Mouse (Mus musculus) left cerebral cortex, postnatal 25 days (tissue): ENCODE data around the gene Pkp3. TPM values are rescaled to one million over a fixed set of nuclear protein-coding genes. Genes with fewer than 3 reads are reported as not detected.

Experiments used
- DNase-seq, 2 experiments: peaks; one replicate each; pipeline ENCODE4 v3.0.0; 2022; ENCODE audit warnings: low spot score in 2 of 2, mixed read lengths in 1 of 2
- intact Hi-C: fragments of 180-260 bp; cut with DNase I; formaldehyde crosslinking; loops from one replicate; pipeline ENCODE4 v1.15.1; 2025
- total RNA-seq, 2 experiments: library from RNA; stranded (reverse); gene quantifications; 2 replicates each; pipeline ENCODE4 v1.2.3; 2021

The Pkp3 gene
- total RNA-seq, 2 experiments from 2014 or later: 0.21 TPM; not detected in 1

DNA sequence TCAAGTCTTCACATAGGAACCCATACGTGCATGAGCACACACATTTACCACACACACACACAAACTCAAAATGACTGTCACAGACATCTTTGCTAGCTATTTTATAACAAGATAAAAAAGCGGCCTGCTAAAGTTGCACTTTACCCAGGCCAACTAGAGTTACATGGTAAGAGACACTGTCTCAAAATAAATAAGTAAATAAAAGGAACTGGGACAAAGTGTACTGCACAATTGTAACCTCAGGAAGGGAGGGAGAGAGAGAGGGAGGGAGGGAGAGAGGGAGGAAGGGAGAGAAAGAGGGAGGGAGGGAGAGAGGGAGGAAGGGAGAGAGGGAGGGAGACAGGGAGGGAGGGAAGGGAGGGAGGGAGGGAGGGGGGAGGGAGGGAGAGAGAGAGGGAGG lies 25.6 kb upstream of the Pkp3 start:
- intact Hi-C loops: no loop called here
- DNase-seq: no peak

DNA sequence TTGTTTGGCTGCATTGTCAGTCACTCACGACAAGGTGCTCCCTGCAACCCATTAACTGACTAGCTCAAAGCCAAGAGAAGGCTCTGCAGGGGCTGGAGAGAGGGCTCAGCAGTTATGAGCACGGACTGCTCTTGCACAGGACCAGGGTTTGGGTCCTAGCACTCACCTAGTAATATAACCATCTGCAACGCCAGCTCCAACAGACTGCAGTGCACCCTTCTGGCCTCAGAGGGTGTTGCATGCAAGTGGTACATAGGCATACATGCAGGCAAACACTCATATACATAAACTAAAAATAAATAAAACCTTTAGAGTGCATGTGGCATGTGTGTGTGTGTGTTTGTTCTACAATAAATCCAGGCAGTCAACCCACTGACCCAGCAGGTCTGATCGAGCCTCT lies 22.2 kb upstream of the Pkp3 start:
- intact Hi-C loops: no loop called here

GRCm38 (mm10) chr7:141056976-141057375 lies 21.0 kb upstream of the Pkp3 start:
- intact Hi-C loops: no loop called here

More for the DNA sequence above, 22.2 kb upstream of the Pkp3 start:
- no peak for DNase-seq

GRCm38 (mm10) chr7:141057541-141057940 lies 20.5 kb upstream of the Pkp3 start:
- DNase-seq: no peak

More at GRCm38 (mm10) chr7:141056976-141057375, 21.0 kb upstream of the Pkp3 start:
- DNase-seq: no peak

GRCm38 (mm10) chr7:141058601-141059341 lies 19.2 kb upstream of the Pkp3 start:
- intact Hi-C loops: no loop called here
- no peak for DNase-seq

More at GRCm38 (mm10) chr7:141057541-141057940, 20.5 kb upstream of the Pkp3 start:
- intact Hi-C loops: no loop called here

DNA sequence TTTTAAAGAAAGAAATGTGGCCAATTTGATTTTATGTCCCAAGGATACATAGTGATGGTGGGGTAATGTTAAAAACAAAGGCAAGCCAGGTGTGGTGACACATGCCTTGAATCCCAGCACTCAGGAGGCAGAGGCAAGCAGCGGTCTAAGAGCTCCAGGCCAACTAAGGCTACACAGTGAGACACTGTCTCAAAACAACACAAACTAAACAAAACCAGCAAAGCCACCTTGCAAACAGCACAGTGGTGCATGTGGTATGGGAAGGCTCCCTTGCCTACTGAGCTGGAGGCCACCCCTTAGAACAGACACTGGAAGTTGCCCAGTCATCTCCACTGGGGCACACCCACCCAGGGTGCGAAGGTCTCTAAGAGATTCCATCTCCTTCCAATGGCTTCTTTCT lies 18.1 kb upstream of the Pkp3 start:
- intact Hi-C loops: loop anchor here (2.0 kb wide), 1 partner anchor 203 kb away; the partner anchor contains the start of genes Bet1l, Gm45785 and Ric8a

DNA sequence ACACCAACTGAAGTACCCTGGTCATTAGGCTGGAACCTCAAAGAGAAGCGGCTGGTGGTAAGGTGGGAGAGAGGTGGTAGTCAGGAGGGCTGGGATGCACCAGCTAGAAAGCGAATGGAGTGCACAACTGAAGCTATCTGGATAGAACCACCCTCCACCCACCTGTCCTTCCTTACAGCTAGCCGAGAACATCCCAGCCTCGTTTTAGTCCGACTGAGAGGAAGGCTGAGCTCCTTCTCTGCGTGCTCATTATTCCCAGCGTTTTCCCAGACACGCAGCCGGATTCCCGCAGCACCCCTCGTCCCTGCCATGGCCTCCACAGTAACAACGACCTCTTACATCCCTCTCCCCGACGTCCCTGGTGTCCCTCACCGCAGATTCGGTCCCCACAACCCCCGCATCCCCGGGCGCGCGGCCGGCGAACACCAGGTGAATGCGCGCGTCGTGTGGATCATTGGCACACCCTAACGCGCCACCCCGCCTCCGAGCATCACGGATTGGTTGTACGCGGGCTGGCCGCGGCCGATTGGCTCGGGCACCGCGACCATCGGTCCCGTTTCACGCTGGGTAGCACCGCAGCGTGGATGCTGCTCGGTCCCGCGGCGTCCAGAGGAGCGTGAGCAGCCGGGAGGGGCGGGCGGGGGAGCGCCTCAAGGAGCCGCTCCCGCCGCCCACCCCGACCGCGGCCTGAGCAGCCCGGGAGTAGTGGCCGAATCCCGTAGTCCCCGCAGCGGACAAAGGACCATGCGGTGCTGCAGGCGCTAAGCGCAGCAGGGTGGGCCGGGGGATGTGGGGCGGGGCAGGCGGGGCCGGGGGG lies 17.4 kb upstream of the Pkp3 start, which contains the start of gene B4galnt4:
Gene B4galnt4 (plus strand): TSS at position 679 of the 817 bp plus-strand sequence.
- DNase-seq: peak; percentile 94 to 97
- intact Hi-C loops: loop anchor here (2.0 kb wide), 1 partner anchor 204 kb away; the partner anchor contains the start of genes Bet1l, Gm45785 and Ric8a

More for the DNA sequence above, 18.1 kb upstream of the Pkp3 start:
- no peak for DNase-seq

- intact Hi-C loops: loop anchor here (2.0 kb wide), 1 partner anchor 204 kb away; the partner anchor contains the start of genes Bet1l, Gm45785 and Ric8a
- DNase-seq: no peak
Measured at GRCm38 (mm10) chr7:141061269-141061692, 16.7 kb upstream of the Pkp3 start.

GRCm38 (mm10) chr7:141062525-141062924 lies 15.5 kb upstream of the Pkp3 start:
- intact Hi-C loops: no loop called here
- DNase-seq: peak in 1 of 2 experiments; percentile 60

- peak in 1 of 2 experiments; percentile 65 for DNase-seq
- intact Hi-C loops: no loop called here
Measured at GRCm38 (mm10) chr7:141063353-141063752, 14.7 kb upstream of the Pkp3 start.

DNA sequence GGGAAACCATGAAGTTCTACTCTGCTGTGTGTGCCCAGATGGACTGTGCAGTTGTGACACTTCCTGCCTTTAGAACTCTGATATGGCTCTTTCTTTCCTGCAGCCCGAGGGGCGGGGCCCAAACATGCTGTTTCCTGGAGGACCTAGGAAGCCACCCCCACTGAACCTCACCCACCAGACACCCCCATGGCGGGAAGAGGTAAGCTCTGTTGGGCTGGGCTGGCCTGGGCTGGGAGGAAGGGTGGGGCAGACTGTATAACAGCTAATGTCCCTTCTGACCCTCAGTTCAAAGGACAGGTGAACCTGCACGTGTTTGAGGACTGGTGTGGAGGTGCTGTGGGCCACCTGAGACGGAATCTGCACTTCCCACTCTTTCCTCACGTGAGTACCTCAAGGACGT lies 13.8 kb upstream of the Pkp3 start:
- intact Hi-C loops: no loop called here
- no peak for DNase-seq

DNA sequence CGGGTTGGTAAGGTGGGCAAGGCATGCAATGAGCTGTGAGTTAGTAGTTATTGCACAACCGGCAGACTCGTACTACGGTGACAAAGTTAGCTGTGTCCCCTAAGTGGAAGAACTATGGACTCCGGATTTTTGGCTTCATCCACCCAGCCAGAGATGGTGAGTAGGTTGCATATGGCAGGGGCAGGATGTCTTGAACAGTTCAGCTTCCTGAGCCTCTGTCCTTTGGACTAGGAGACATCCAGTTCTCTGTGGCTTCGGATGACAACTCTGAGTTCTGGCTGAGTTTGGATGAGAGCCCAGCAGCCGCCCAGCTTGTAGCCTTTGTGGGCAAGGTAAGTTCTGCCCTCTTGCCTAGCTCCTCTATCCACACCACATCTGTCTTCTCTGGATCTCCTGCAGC lies 13.4 kb upstream of the Pkp3 start:
- no peak for DNase-seq
- intact Hi-C loops: no loop called here

GRCm38 (mm10) chr7:141068351-141068750 lies 9.7 kb upstream of the Pkp3 start:
- intact Hi-C loops: no loop called here
- no peak for DNase-seq

GRCm38 (mm10) chr7:141070058-141070862 lies 7.8 kb upstream of the Pkp3 start:
- intact Hi-C loops: loop anchor here (5.0 kb wide), 1 partner anchor 102 kb away; the partner anchor contains the start of gene Rnh1
- DNase-seq: peak; percentile 81 to 87

GRCm38 (mm10) chr7:141072017-141072745 lies 5.8 kb upstream of the Pkp3 start:
- intact Hi-C loops: loop anchor here (5.0 kb wide), 1 partner anchor 100 kb away; the partner anchor contains the start of gene Rnh1
- DNase-seq: peak; percentile 47 to 53

DNA sequence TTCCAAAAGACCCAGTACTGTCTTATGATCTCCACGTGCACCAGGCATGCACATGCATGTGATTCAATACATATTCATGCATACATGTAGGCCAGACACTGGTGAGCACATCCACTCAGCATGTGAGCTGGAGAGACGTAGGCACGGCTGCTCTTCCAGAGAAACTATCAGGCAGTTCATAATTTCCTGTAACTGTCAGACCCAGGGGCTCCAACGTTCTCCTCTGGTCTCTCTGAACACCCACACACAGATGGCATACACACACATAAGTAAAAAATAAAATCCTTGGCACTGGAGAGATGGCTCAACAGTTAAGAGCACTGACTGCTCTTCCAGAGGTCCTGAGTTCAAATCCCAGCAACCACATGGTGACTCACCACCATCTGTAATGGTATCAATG lies 4.2 kb upstream of the Pkp3 start:
- DNase-seq: peak in 1 of 2 experiments; percentile 62
- intact Hi-C loops: loop anchor here (5.0 kb wide), 1 partner anchor 99 kb away; the partner anchor contains the start of gene Rnh1

DNA sequence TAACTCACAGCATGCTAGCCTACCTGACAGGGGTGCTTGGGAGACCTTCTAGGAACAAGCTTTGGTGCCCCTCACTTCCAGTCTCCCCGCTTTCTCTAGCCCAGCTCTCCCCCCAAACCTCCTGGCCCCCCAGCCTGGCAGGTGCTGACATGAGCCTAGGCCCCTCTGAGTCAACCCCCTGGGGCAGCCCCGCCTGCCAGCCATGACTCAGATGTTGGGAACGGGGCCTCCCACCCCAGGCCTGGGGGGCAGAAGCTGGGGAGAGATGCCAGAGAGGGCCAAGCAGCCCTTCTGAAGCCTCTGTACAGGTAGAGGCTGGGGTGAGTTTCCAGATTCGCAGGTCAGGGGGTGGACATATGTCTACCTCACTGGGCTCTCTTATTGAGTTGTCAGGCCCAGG lies 858 bp downstream of the Pkp3 start:
- no peak for DNase-seq
- intact Hi-C loops: loop anchor here (5.0 kb wide), 1 partner anchor 43 kb away; the partner anchor contains the start of gene Ptdss2
